Mouse (Mus musculus): ENCODE data around the gene Elmo1. TPM values are rescaled to one million over a fixed set of nuclear protein-coding genes. Genes with fewer than 3 reads are reported as not detected.

Elmo1 gene
- 16.1 and 18.7 TPM in 2 replicates for polyA plus RNA-seq (2011; ENCODE audit: insufficient read depth, insufficient read length, low read depth, missing spikeins)

DNA sequence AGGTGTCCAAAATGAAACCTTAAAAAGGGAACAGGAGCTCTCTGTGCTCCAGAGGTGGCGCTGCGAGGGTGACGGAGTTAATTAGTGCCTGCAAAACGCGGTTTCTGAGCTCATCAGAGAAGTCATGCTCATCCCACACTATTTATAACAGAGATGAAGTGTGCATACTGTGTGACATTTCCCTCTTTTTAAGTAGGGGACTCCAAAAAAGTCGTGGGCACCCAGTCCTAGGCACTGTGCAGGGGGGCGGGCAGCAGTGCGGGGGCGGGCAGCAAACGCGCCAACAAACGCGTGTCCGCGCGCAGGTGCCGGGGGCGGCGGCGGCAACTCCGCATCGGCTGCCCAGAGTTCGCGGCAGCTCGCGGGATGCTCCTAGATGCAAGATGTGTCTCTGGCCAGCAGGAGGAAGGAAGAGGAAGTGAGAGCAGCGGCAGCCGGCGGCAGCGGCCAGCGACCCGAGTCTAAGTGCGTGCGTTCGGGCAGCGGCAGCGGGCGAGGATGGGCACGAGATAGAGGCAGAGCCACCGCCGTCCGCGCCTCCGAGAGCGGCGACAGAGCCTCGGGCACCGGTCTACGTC is at the start of gene Elmo1:
TSS of gene Elmo1 (plus strand) at position 464 of the 578 bp plus-strand sequence.
- H3K4me3 ChIP-seq (ENCODE audit: low read depth, low read length): peak within 1 kb of the TSS; percentile 66
- no peaks in the 10 kb centered on the region for H3K4me1 ChIP-seq (ENCODE audit: control insufficient read depth, insufficient read depth, low read length)
- peaks cover 2% of the 10 kb centered on the region; the same call in 1 of the 2 replicates for H3K27me3 ChIP-seq (ENCODE audit: control insufficient read depth, insufficient read depth, low read length, poor library complexity, severe bottlenecking)
- peak within 1 kb of the TSS; percentile 85 for H3K9ac ChIP-seq (ENCODE audit: low read depth, poor library complexity, severe bottlenecking)
- H3K36me3 ChIP-seq (ENCODE audit: control insufficient read depth, insufficient read depth, low read length, poor library complexity, severe bottlenecking): no peaks in the 10 kb centered on the region
- no peak for TF ChIP-seq POLR2A (IDR thresholded peaks at IDR 0.05; ENCODE audit: insufficient read depth, low read length)
- no peak for TF ChIP-seq EP300 (IDR thresholded peaks at IDR 0.05; ENCODE audit: insufficient read depth, low read depth, low read length)
- TF ChIP-seq CTCF (IDR thresholded peaks at IDR 0.05; ENCODE audit: low read depth, low read length): peak; percentile 50
- H3K27ac ChIP-seq (ENCODE audit: insufficient read depth, low read length): no peak within 1 kb of the TSS
- no peaks in the 10 kb centered on the region for H3K9me3 ChIP-seq (replicated peaks; ENCODE audit: control insufficient read depth, insufficient read depth, low read length, poor library complexity, severe bottlenecking)

DNA sequence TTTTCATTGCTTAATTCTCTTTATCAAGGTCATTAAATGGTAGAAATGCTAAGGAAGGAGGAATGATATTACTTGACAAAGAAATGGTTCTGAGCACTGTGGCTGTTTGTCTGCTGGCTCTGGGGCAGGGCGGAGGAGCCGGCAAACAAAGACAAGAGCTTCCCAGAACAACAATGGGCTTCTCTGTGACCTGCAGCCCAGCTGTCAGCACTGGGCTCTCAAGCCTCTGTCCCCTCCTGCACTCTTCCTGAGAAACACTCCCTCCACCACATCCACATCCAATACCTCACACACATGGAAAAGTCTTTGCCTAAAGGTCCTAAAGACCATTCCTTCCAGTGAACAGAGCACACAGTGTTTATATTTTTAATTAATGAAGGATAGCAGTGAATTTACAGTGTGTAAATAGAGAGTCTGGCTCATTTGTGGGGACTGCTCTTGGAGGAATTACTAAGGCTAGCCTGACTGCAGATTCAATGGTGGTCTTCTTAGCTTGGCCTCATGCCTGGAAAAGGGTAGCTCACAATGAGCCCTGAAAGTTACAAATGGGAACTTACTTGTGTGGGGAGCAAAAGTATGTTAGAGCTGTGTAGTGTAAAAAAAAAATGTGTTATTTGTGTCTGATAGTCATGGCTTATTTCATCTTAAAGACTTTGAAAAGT is 49.1 kb upstream of the Elmo1 start:
- H3K27ac ChIP-seq (ENCODE audit: insufficient read depth, low read length): peak overlapping the region; percentile 78
- no peak overlapping the region for H3K4me3 ChIP-seq (ENCODE audit: low read depth, low read length)
- TF ChIP-seq CTCF (IDR thresholded peaks at IDR 0.05; ENCODE audit: low read depth, low read length): no peak
- peak; percentile 93 for TF ChIP-seq EP300 (IDR thresholded peaks at IDR 0.05; ENCODE audit: insufficient read depth, low read depth, low read length)
- no peak for TF ChIP-seq POLR2A (IDR thresholded peaks at IDR 0.05; ENCODE audit: insufficient read depth, low read length)
- peaks cover 8% of the 10 kb centered on the region for H3K4me1 ChIP-seq (ENCODE audit: control insufficient read depth, insufficient read depth, low read length)
- no peaks in the 10 kb centered on the region for H3K36me3 ChIP-seq (ENCODE audit: control insufficient read depth, insufficient read depth, low read length, poor library complexity, severe bottlenecking)
- H3K9ac ChIP-seq (ENCODE audit: low read depth, poor library complexity, severe bottlenecking): no peak overlapping the region
- no peaks in the 10 kb centered on the region for H3K27me3 ChIP-seq (ENCODE audit: control insufficient read depth, insufficient read depth, low read length, poor library complexity, severe bottlenecking)
- H3K9me3 ChIP-seq (replicated peaks; ENCODE audit: control insufficient read depth, insufficient read depth, low read length, poor library complexity, severe bottlenecking): peaks cover 4% of the 10 kb centered on the region

DNA sequence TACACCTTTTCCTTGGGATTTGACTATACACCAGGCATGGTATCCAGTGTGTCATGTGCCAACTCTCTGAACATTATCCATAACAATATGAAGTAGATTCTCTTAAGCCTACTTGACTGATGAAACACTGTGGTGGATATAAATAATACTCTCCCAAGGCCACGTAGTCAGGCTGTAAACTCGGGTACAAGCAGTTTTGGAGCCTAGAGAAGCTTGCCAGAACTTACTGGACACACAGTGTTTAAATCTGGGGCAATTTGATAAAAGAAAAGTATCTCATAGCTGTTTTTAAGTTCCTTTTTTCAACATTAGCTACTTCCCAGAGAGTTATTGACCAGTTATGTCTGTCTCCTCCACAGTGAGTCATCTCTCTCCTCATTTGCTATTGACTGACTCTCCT is 47.5 kb upstream of the Elmo1 start:
- Histone ChIP-seq H3K4me3 (ENCODE audit: low read depth, low read length) (no peak overlapping the region), H3K27me3 (ENCODE audit: control insufficient read depth, insufficient read depth, low read length, poor library complexity, severe bottlenecking) (no peaks in the 10 kb centered on the region), H3K4me1 (ENCODE audit: control insufficient read depth, insufficient read depth, low read length) (peaks cover 8% of the 10 kb centered on the region), H3K36me3 (ENCODE audit: control insufficient read depth, insufficient read depth, low read length, poor library complexity, severe bottlenecking) (no peaks in the 10 kb centered on the region), H3K27ac (ENCODE audit: insufficient read depth, low read length) (no peak overlapping the region), H3K9ac (ENCODE audit: low read depth, poor library complexity, severe bottlenecking) (no peak overlapping the region), H3K9me3 (replicated peaks; ENCODE audit: control insufficient read depth, insufficient read depth, low read length, poor library complexity, severe bottlenecking) (no peaks in the 10 kb centered on the region)
- TF ChIP-seq EP300 (IDR thresholded peaks at IDR 0.05; ENCODE audit: insufficient read depth, low read depth, low read length) (no peak), CTCF (IDR thresholded peaks at IDR 0.05; ENCODE audit: low read depth, low read length) (no peak)

DNA sequence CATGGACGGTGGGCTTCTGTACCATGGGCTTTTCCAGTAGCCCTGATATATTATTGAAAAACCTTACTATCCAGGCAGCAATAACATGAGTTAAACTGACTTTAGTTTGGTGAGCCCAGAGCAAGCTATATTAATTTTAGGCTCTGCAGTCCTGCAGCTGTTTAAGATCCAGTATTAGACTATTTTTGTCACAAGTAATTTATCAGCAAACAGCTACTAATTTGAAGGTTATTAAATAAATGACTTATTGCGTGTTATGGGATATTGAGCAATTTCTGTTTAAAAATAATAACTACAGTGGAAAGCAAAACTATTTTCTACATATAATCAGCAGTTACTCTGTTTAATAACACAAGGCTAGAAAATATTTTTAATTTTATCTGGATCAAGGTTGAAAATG is 45.0 kb upstream of the Elmo1 start:
- no peaks in the 10 kb centered on the region for H3K27me3 ChIP-seq (ENCODE audit: control insufficient read depth, insufficient read depth, low read length, poor library complexity, severe bottlenecking)
- no peak overlapping the region for H3K9ac ChIP-seq (ENCODE audit: low read depth, poor library complexity, severe bottlenecking)
- no peaks in the 10 kb centered on the region for H3K36me3 ChIP-seq (ENCODE audit: control insufficient read depth, insufficient read depth, low read length, poor library complexity, severe bottlenecking)
- peaks cover 7% of the 10 kb centered on the region for H3K4me1 ChIP-seq (ENCODE audit: control insufficient read depth, insufficient read depth, low read length)
- no peak overlapping the region for H3K27ac ChIP-seq (ENCODE audit: insufficient read depth, low read length)
- no peaks in the 10 kb centered on the region for H3K9me3 ChIP-seq (replicated peaks; ENCODE audit: control insufficient read depth, insufficient read depth, low read length, poor library complexity, severe bottlenecking)
- no peak overlapping the region for H3K4me3 ChIP-seq (ENCODE audit: low read depth, low read length)
- TF ChIP-seq EP300 (IDR thresholded peaks at IDR 0.05; ENCODE audit: insufficient read depth, low read depth, low read length) (no peak), CTCF (IDR thresholded peaks at IDR 0.05; ENCODE audit: low read depth, low read length) (no peak), POLR2A (IDR thresholded peaks at IDR 0.05; ENCODE audit: insufficient read depth, low read length) (no peak)

DNA sequence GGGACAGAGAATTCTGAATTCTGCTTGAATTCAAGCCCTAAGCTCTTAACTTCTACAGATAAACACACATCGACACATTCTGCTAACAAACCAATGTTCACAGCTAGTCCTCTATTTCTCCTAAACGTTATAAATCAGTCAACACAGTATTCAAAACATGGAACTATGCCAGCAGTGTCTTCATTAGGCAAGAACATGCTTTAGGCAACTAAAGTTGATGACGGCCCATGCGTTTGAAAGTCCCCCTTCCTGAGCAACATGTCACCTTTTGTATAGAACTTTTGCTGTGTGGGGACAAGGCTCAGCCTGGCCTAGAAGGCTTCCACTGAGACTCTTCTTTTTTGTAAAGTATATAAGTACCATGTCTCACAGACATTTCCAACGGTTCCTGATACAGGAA is 44.6 kb upstream of the Elmo1 start:
- peaks cover 6% of the 10 kb centered on the region for H3K4me1 ChIP-seq (ENCODE audit: control insufficient read depth, insufficient read depth, low read length)
- no peak for TF ChIP-seq CTCF (IDR thresholded peaks at IDR 0.05; ENCODE audit: low read depth, low read length)
- no peak for TF ChIP-seq POLR2A (IDR thresholded peaks at IDR 0.05; ENCODE audit: insufficient read depth, low read length)
- no peak for TF ChIP-seq EP300 (IDR thresholded peaks at IDR 0.05; ENCODE audit: insufficient read depth, low read depth, low read length)

DNA sequence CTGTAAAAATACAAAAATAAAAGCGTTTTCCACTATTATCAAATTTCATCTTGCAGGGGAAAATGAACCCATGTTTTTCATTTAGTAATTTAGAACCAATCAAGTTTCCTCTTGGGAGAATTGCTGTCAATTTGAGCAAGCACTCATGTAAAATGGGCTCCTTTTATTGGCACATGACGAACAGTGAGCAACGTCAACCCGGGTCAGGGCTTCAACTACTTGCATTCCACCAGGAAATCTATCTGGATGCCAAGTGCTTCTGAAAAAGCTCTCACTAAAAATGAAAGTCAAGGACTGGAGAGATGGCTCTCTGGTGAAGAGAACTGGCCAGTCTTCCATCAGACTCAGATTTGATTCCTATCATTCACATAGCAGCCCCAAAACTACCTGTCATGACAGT is 44.0 kb upstream of the Elmo1 start:
- H3K27ac ChIP-seq (ENCODE audit: insufficient read depth, low read length): no peak overlapping the region
- H3K9ac ChIP-seq (ENCODE audit: low read depth, poor library complexity, severe bottlenecking): no peak overlapping the region

More for the DNA sequence above, 44.6 kb upstream of the Elmo1 start:
- Histone ChIP-seq H3K9ac (ENCODE audit: low read depth, poor library complexity, severe bottlenecking) (no peak overlapping the region), H3K27me3 (ENCODE audit: control insufficient read depth, insufficient read depth, low read length, poor library complexity, severe bottlenecking) (no peaks in the 10 kb centered on the region), H3K36me3 (ENCODE audit: control insufficient read depth, insufficient read depth, low read length, poor library complexity, severe bottlenecking) (no peaks in the 10 kb centered on the region), H3K4me3 (ENCODE audit: low read depth, low read length) (no peak overlapping the region), H3K9me3 (replicated peaks; ENCODE audit: control insufficient read depth, insufficient read depth, low read length, poor library complexity, severe bottlenecking) (no peaks in the 10 kb centered on the region), H3K27ac (ENCODE audit: insufficient read depth, low read length) (no peak overlapping the region)

More for the DNA sequence above, 44.0 kb upstream of the Elmo1 start:
- peaks cover 6% of the 10 kb centered on the region for H3K4me1 ChIP-seq (ENCODE audit: control insufficient read depth, insufficient read depth, low read length)
- H3K9me3 ChIP-seq (replicated peaks; ENCODE audit: control insufficient read depth, insufficient read depth, low read length, poor library complexity, severe bottlenecking): no peaks in the 10 kb centered on the region
- H3K4me3 ChIP-seq (ENCODE audit: low read depth, low read length): no peak overlapping the region
- no peaks in the 10 kb centered on the region for H3K27me3 ChIP-seq (ENCODE audit: control insufficient read depth, insufficient read depth, low read length, poor library complexity, severe bottlenecking)
- TF ChIP-seq EP300 (IDR thresholded peaks at IDR 0.05; ENCODE audit: insufficient read depth, low read depth, low read length): no peak
- H3K36me3 ChIP-seq (ENCODE audit: control insufficient read depth, insufficient read depth, low read length, poor library complexity, severe bottlenecking): no peaks in the 10 kb centered on the region

Data from ES-Bruce4 (cell line).